Mouse (Mus musculus) bone marrow macrophage, adult 2 months (primary cell): ENCODE results near the gene Pou6f2.

Source experiments
- CTCF ChIP-seq: IDR thresholded peaks from 2 replicates; pipeline ENCODE4 v1.5.1; 2012; ENCODE audit warnings: low read depth, mild to moderate bottlenecking, low read length, moderate library complexity
- POLR2A ChIP-seq: IDR thresholded peaks from 2 replicates; pipeline ENCODE4 v1.6.1; 2012; ENCODE audit warnings: mild to moderate bottlenecking, low read depth, low read length, borderline replicate concordance

DNA sequence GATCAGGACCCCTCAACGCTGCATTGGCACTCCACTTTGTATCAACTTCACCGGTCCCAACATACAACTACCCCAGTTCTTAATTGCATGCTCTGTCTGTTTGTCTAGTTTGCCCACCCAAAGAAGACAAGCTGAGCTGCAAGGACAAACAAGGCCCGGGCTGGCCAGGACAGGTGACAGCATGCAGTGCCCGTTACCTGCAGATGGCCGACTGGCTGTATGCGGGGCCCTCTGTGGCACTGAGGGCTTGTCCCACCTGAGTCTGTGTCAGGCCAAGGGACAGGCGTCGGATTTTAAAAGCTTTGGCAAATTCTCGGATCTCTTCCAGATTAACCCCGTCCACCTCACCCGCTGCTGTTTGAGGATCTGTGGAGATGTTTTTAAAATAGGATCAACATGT is 268.7 kb downstream of the Pou6f2 start:
- no peak for TF ChIP-seq CTCF
- TF ChIP-seq POLR2A: no peak
